Mouse (Mus musculus) bone marrow, adult 2 months (tissue): ENCODE results near the gene Sept10. TPM values are rescaled to one million over a fixed set of nuclear protein-coding genes. Genes with fewer than 3 reads are reported as not detected.

Source experiments
- H3K27ac ChIP-seq: fragments of 200-500 bp; 2 replicates; pipeline ENCODE4 v1.5.1; 2012; ENCODE audit warnings: low read depth, mild to moderate bottlenecking, control low read depth, inconsistent platforms, low read length; ENCODE audit not compliant: control insufficient read depth, poor library complexity, insufficient read depth
- H3K4me1 ChIP-seq: fragments of 200-500 bp; 2 replicates; pipeline ENCODE4 v1.6.1; 2011; ENCODE audit warnings: low read length; ENCODE audit not compliant: control insufficient read depth, insufficient read depth
- H3K4me3 ChIP-seq: fragments of 200-500 bp; replicated peaks from 2 replicates; pipeline ENCODE3; 2011; ENCODE audit warnings: mild to moderate bottlenecking, low read depth, low read length, control low read depth; ENCODE audit not compliant: control insufficient read depth
- CTCF ChIP-seq: fragments of 200-500 bp; IDR thresholded peaks from 2 replicates; pipeline ENCODE4 v1.5.1; 2011; ENCODE audit warnings: low read length, control low read depth; ENCODE audit not compliant: control insufficient read depth, insufficient read depth
- POLR2A ChIP-seq: fragments of 200-500 bp; IDR thresholded peaks from 2 replicates; pipeline ENCODE4 v1.6.1; 2011; ENCODE audit warnings: low read depth, mild to moderate bottlenecking, control low read depth, low read length, borderline replicate concordance; ENCODE audit not compliant: control insufficient read depth
- WGBS: fragments of 180-500 bp; shearing (Covaris S2); methylation state at CpG from one replicate; pipeline ENCODE4 v1.1.7; 2018; 5-methylcytosine and 5-hydroxymethylcytosine counted together
- polyA plus RNA-seq: library from polyadenylated mRNA; stranded (reverse); fragments of >200 nt; gene quantifications from 2 replicates; pipeline ENCODE4 v1.2.4, GENCODE M21; 2011; ENCODE audit warnings: low replicate concordance; ENCODE audit not compliant: missing spikeins, insufficient read depth, insufficient read length

Gene Sept10
- polyA plus RNA-seq, 1 experiment: 5.7 TPM

DNA sequence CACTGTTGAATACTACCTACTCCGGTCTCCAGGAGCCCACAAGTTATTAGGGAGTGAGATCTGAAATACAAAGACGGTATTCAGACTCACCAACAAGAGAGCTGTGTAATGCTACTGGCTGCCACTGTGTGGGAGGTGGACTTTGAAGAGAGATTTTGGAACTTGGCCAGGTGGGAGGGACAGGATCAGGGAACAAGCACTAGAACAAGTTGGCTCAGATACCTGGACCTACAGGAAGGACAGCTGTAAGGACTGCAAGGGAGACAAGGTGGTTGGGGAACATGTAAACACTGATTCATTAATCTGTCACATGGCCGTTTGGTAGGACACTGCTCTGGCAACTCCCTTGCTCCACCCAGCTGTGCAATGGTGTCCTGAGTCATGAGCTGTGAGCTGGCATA, 19.5 kb upstream of the Sept10 start:
- 68% methylated on average over 3 of the region's 3 CpGs for WGBS
- H3K27ac ChIP-seq: no peak overlapping the region
- no peaks in the 10 kb centered on the region; the same call in 1 of the 2 replicates for H3K4me1 ChIP-seq
- TF ChIP-seq CTCF: no peak
- TF ChIP-seq POLR2A: no peak
- H3K4me3 ChIP-seq: no peak overlapping the region

DNA sequence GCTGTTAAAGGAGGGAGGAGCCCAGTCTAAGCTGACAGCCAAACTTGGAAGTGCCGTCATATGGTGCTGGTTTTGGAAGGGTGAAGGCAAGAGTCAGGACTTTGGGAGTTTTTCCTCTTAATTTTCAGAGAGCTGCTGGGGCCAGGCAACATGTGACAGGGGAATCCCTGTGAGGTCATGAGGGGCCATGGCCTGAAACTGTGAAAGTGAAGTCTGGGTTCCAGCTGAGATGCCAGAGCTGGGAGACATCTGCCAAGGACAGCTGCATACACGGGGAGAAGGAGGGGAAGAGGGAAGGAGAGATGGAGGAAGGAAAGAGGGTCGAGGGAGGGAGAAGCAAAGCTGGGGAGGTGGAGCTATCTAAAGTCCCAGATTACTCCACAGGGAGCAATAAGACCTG, 16.1 kb upstream of the Sept10 start:
- TF ChIP-seq POLR2A: no peak
- TF ChIP-seq CTCF: no peak
- Histone ChIP-seq H3K27ac (no peak overlapping the region), H3K4me1 (no peaks in the 10 kb centered on the region; the same call in 1 of the 2 replicates), H3K4me3 (no peak overlapping the region)
- 33% methylated on average over 3 of the region's 3 CpGs for WGBS

DNA sequence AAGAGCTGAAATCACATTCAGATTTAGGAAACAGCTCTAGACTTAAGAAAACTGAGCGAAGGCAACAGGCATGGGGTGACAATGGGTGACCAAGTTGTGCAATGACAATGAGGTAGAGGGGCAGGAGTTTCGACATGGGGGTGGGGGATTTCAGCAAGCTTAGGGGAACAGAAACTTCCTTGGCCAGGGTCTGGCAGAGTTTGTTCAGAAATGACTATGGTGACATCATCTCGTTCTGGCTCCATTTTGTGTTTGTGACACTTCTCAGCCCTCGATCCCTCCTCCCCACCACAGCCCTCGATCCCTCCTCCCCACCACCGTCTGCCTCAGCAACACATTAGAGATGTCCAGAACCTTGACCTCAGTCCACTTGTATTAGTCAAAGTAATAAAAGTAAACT, 14.8 kb upstream of the Sept10 start:
- H3K4me1 ChIP-seq: no peaks in the 10 kb centered on the region; the same call in 1 of the 2 replicates
- H3K4me3 ChIP-seq: no peak overlapping the region
- no peak overlapping the region for H3K27ac ChIP-seq
- 24% methylated on average over 6 of the region's 6 CpGs for WGBS
- TF ChIP-seq CTCF: no peak
- no peak for TF ChIP-seq POLR2A

DNA sequence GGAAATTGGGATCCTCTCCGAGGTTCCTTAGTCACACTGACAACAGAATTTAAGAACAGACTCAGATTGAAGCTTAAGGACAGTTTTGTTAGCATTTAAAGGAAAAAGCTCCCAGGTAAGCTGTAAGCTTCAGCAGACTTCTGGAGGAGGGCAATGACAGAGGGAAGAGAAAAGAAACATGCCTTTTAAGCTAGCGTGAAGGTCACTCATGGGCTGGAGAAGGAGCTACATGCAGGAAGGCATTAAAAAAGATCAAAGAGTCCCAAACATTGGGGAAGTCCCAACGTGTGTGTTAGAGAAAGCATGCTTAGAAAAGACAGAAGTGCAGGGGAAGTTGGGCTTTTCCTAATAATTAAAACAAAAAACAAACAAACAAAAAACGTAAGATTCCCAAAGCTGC, 14.2 kb upstream of the Sept10 start:
- TF ChIP-seq POLR2A (no peak), CTCF (no peak)
- 43% methylated on average over 4 of the region's 4 CpGs for WGBS
- no peaks in the 10 kb centered on the region; the same call in 1 of the 2 replicates for H3K4me1 ChIP-seq
- no peak overlapping the region for H3K27ac ChIP-seq
- H3K4me3 ChIP-seq: no peak overlapping the region

DNA sequence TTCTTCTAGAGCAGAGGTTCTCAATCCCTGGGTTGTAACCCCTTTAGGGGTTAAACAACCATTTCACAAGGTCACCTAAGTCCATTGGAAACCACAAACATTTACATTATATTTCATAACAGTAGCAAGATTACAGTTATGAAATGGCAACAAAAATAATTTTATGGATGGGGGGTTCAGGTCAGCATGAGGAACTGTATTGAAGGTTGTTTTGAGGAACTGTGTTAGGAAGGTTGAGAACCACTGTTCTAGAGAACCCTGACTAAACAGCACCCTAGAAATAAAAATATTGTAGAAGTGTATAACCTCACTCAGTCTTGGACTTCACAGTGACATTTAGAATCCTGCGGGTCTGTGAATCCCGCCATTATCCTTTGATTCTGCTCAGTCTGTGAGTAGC, 13.6 kb upstream of the Sept10 start:
- H3K4me3 ChIP-seq: no peak overlapping the region
- 61% methylated on average over 2 of the region's 2 CpGs for WGBS
- TF ChIP-seq POLR2A (no peak), CTCF (no peak)
- H3K4me1 ChIP-seq: no peaks in the 10 kb centered on the region; the same call in 1 of the 2 replicates
- no peak overlapping the region for H3K27ac ChIP-seq

DNA sequence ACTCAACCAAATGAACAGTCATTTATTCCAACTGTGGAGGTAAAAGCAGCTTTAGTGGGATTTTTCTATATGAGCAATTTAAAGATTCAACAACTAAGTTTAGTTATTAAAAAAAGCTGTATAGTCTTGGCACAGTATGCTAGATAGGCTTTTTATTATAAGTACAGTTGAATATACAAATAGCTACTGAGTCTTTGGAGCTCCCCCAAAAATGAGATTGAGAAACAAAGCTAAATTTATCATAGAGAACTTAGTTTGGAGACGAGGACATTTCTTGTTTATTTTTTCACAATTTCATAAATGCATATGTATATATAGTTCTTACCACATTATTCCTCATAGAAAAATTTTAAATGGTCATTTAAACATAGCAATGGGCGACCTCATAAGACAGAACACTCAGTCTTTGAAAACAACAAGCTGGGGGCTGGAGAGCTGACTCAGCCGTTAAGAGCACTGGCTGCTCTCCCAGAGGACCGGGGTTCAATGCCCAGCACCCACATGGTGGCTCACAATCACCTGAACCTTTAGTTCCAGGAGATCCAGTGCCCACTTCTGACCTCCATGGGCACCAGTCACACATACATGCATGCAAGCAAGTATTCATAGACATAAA, 7.7 kb upstream of the Sept10 start:
- no peak overlapping the region for H3K27ac ChIP-seq
- H3K4me3 ChIP-seq: no peak overlapping the region
- WGBS: 55% methylated on average over 4 of the region's 4 CpGs
- H3K4me1 ChIP-seq: no peaks in the 10 kb centered on the region
- TF ChIP-seq POLR2A (no peak), CTCF (no peak)

DNA sequence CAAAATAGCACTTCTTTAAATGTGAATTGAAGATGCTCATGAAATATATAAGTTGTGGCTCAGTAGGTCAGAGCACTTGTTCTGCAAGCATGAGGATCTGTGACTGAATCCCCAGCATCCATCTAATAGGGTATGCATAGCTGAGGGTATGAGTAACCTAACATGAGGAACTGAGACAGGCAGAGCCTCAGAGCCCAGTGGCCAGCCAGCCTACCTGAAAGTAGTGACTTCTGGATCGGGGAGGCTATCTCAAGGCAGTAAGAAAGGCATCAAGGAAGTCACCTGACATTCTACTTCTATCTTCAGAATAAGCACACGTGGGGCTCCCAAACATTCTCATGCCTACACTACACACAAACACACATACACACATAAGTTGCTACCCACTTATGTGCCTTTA, 3.5 kb upstream of the Sept10 start:
- Histone ChIP-seq H3K27ac (no peak overlapping the region), H3K4me1 (no peaks in the 10 kb centered on the region), H3K4me3 (no peak overlapping the region)
- WGBS: 61% methylated on average over 2 of the region's 2 CpGs
- TF ChIP-seq POLR2A: no peak
- no peak for TF ChIP-seq CTCF

DNA sequence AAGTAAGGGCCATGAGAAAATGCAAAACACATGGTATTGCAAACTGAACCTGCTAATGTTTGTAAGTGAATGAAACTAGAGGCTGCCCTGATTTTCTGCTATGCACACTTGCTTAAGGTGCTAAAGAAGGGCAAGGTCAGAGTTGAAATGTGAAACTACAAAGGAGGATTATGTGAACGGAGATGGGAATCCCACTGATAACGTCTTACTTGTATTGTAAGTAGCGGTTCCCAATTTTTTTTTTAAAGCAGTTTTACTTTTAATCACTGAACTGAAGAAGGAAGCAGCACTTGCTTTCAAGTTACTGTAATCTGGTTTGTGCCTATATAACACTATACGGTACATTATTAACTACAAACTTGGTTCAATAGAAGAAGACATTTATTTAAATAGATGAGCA, 2.2 kb upstream of the Sept10 start:
- no peaks in the 10 kb centered on the region for H3K4me1 ChIP-seq
- no peak overlapping the region for H3K4me3 ChIP-seq
- no peak overlapping the region for H3K27ac ChIP-seq
- no peak for TF ChIP-seq POLR2A
- no peak for TF ChIP-seq CTCF
- 80% methylated on average over 4 of the region's 4 CpGs for WGBS

DNA sequence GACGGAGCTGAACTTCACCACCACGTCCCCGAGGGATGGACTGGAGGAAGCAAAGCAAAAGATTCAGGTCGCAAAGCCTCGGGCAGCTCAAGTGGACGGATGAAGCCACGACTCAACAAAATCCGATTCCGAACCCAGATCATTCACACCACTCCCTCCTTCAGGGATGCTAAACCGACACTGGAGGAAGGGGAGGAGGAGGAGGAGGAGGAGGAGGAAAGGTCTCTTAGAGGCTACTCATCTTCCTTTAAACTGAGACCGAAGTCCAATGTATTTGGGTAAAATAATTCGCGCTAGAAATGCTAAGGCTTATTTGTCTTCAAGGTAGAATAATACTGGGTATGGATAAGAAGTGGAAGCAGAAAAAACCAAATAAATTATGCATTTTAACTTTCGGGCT, 1.7 kb upstream of the Sept10 start:
- no peaks in the 10 kb centered on the region for H3K4me1 ChIP-seq
- H3K27ac ChIP-seq: no peak overlapping the region
- WGBS: 52% methylated on average over 14 of the region's 14 CpGs
- peak overlapping the region; percentile 91 for H3K4me3 ChIP-seq
- TF ChIP-seq POLR2A (no peak), CTCF (no peak)
